Mouse (Mus musculus): ENCODE data around the gene Wwc2. TPM values are rescaled to one million over a fixed set of nuclear protein-coding genes. Genes with fewer than 3 reads are reported as not detected.
A peak's percentile ranks its signal among the peaks of the same experiment; 100 is the strongest.

The Wwc2 gene
- total RNA-seq, 2 experiments from 2014 or later = 40.2 to 41.5 TPM

- no peak for DNase-seq
- intact Hi-C loops (cut with DNase I) = no loop called here
These were observed 169.6 kb downstream of the Wwc2 start for GRCm38 (mm10) chr8:47820914-47821772.

- intact Hi-C loops (cut with DNase I) = no loop called here
- DNase-seq = no peak
These were observed 171.7 kb downstream of the Wwc2 start for GRCm38 (mm10) chr8:47819034-47819433.

DNA sequence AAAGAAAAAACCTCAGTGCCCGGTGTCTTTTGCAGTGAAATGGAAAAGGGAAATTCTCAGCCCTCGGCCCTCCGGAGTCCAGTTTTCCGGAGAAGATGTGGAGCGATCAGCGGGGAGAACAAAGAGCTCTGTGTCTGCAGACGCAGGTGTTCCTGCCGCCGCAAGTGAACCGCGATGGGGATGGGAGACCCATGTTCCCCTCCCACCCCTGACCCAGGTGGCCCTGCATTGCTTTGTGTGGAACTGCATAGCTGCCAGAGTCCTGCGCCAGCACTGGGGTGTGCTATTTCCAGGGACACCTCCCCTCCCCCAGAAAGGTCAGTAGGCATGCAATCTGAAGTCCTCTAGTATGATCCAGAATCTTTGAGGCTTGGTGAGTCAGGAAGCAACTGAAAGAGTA is 179.5 kb downstream of the Wwc2 start:
- DNase-seq = no peak
- intact Hi-C loops (cut with DNase I) = no loop called here

GRCm38 (mm10) chr8:47810666-47811015 is 180.1 kb downstream of the Wwc2 start:
- peak in 1 of 2 experiments; percentile 22 for DNase-seq
- intact Hi-C loops (cut with DNase I) = no loop called here

DNA sequence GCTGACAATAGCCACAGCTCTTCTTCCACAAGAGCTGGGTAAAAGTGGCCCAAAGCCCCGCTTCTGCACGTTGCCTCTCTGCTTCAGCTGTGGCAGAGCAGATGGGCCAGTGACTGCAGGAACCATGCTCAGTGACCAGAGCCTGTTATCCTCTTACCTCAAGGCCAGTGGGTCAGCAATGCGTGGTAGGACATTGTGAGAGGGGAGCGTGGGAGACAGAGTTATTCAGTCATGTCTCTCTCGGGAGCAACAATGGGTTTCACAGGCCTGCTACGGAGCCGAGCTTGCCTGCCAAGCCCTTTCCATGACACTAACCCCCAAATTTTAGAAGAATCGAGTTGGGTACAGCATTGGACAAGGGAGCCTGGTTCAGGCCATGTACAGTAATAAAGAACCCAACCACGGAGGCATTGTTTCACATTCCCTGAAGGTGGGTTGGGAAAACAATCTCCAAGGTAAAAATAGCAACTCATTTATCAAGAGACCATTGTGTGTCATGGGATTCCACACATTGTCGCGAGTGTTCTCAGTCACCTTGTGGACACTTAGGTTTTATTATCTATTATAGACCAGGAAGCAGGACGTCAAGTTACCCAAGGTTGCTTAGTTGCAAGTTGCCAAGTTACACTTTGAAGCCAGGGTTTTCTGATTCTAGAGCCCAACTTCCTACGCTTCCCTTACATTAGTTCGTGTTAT is 180.6 kb downstream of the Wwc2 start:
- intact Hi-C loops (cut with DNase I) = no loop called here
- DNase-seq = no peak

DNA sequence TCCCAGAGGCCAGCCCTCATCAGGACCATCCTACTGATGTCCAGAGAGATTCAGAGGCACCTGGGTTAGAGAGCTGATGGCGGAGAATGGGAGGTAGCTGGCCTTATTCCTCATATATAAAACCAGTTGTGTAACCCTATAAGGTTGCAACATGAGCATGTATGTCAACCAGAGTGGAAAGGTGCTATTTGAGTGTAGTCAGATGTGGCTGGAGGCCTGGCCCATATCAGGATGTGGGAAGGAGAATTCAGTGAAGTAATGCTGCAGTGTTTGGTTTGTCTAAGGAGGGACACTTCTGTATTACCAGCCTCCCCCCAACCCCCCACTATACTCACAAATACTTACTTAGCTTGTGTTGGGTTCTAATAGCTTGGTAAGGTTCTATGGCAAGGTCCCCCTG is 186.5 kb downstream of the Wwc2 start:
- intact Hi-C loops (cut with DNase I) = no loop called here
- no peak for DNase-seq

DNA sequence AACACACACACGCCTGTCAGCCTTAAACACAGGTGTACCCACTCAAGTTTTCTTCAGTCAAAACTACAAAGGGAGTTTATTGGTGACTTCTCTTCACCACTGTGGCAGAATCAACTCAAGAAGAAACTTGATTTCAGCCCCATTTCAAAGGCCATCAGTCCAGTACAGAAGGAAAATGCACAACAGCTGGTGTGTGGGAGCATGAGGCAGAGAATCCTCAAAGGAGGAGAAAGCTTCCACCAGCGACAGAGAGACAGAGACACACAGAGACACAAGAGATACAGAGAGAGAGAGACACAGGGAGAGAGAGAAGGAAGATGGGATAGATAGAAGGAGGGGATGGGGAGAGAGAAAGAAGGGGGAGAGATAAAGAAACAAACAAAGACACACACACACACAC is 188.4 kb downstream of the Wwc2 start:
- DNase-seq = no peak
- intact Hi-C loops (cut with DNase I) = no loop called here

- intact Hi-C loops (cut with DNase I) = no loop called here
- DNase-seq = no peak
These were observed 191.3 kb downstream of the Wwc2 start for GRCm38 (mm10) chr8:47799438-47799837.

- DNase-seq = no peak
- intact Hi-C loops (cut with DNase I) = no loop called here
These were observed 198.7 kb downstream of the Wwc2 start for GRCm38 (mm10) chr8:47791986-47792385.

GRCm38 (mm10) chr8:47787705-47788104 is 203.0 kb downstream of the Wwc2 start:
- DNase-seq = peak; percentile 46 to 59
- intact Hi-C loops (cut with DNase I) = no loop called here

DNA sequence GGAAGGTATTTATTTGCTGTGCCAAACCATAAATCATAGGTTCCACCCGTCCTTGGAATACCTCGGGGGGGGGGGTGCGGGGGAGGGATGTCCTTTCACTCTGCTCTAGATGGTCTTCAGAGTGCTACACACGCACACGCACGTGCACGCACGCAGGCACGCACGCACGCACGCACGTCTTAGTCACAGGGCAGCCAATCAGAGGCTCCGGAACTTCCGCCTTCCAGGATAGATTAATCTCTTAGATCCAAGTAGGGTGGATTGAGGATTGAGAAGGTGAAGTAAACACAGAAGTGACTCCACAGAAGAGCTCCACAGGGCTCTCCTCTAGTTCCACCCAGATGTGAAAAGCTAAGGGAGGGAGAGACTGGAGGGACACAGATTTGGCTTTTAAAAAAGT is 204.4 kb downstream of the Wwc2 start:
- DNase-seq = no peak
- intact Hi-C loops (cut with DNase I) = no loop called here

DNA sequence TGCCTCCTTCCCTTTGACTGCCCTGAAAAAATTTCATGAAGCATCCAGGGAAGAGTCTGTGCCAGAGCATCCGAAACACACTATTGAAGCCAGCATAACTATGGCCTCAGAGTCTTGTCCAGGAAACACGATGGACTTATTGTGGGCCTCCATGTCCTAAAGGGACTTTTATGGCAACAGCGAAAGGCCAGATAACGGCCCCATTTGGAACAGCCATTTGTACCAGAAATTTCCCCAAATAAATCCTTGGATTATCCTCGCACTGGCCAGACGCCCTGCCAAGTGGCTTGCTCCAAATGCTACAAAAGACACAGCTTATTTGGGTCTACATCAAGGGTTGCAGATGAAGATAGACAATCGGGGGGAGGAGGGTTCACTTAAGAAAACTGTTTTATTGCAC is 206.3 kb downstream of the Wwc2 start:
- intact Hi-C loops (cut with DNase I) = no loop called here
- DNase-seq = peak; percentile 15 to 32

GRCm38 (mm10) chr8:47783944-47784343 is 206.8 kb downstream of the Wwc2 start:
- no peak for DNase-seq
- intact Hi-C loops (cut with DNase I) = no loop called here

- no peak for DNase-seq
- intact Hi-C loops (cut with DNase I) = no loop called here
These were observed 207.2 kb downstream of the Wwc2 start for GRCm38 (mm10) chr8:47783544-47783943.

DNA sequence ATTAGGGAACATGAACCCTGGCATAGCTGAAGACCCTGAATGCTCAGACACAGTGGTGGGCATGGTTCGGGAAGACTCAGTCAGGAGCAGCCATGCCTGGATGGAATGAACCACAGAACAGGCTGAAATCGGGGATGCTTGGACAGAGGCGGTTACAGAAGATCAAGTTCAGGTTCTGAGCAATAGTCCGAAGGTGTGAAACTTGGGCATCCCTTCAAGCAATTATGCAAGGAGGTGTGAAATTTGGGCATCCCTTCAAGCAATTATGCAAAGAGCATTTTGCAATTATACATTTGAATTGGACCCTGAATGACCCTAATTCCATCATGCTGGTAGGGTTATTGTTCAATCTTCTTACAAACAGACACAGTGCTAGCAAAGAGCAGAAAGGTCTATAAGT is 208.8 kb downstream of the Wwc2 start:
- intact Hi-C loops (cut with DNase I) = no loop called here
- no peak for DNase-seq

GRCm38 (mm10) chr8:47779589-47779988 is 211.1 kb downstream of the Wwc2 start:
- no peak for DNase-seq
- intact Hi-C loops (cut with DNase I) = no loop called here

DNA sequence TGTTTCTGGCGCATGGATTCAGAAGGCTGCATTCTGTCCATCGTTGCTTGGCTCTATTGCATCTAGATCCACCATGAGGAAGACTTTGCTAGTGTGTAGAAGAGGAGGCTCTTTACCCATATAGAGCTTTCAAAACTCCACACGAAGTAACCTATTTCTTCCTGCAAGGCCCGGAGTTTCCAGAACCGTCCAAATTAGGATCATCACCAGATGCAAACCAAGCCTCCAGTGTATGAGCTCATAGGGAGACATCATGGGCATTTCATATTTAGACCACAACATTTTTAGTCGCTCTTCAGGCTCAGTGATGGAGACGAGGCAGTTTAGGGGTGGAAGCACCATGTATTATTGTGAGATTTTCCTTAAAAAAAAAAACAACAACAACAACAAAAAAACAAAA is 213.3 kb downstream of the Wwc2 start:
- no peak for DNase-seq
- intact Hi-C loops (cut with DNase I) = no loop called here

Other genes with a start within 250 kb of the Wwc2 start
- not detected for gene Cldn24, start 168.8 kb downstream of the Wwc2 start, total RNA-seq (2021)
- not detected for gene Cldn22, start 166.4 kb downstream of the Wwc2 start, total RNA-seq (2021)
- gene Dctd, start 108.2 kb upstream of the Wwc2 start, total RNA-seq (2021) = 1 to 10 TPM; 3.8 to 6.0 TPM